Mouse (Mus musculus): ENCODE data around the gene AC170998.1.

DNA sequence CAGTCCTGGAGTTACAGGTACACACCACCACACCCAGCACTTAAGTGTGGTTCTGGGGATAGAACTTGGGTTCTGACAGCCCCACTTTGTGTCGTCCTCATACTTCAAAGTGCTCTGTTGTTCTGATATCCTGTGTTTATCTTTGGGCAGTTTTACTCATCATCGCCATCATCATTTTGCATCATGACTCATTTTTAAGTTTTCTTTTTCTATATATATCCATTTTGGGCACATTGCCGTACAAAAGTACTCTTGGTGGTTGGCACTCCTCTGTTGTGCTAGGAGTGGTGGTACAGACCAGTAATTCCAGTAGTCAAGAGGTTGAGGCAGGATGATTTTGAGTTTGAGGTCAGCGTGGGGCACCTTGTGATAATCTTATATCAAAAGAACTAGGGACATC lies 24.7 kb upstream of the AC170998.1 start:
- TF ChIP-seq CTCF (IDR thresholded peaks at IDR 0.05; ENCODE audit: low read depth) (no peak), EP300 (optimal IDR thresholded peaks at IDR 0.05) (no peak)

Measured in stomach, postnatal 0 days (tissue).